Mouse (Mus musculus) ES-Bruce4 (cell line): ENCODE results near the gene Ldlrad3.

Source experiments
- CTCF ChIP-seq: IDR thresholded peaks from one replicate; pipeline ENCODE4 v1.8.1; 2011; ENCODE audit warnings: low read depth, low read length
- EP300 ChIP-seq: IDR thresholded peaks from 2 replicates; pipeline ENCODE4 v1.6.1; 2011; ENCODE audit warnings: low read depth, low read length; ENCODE audit not compliant: insufficient read depth
- POLR2A ChIP-seq: IDR thresholded peaks from one replicate; pipeline ENCODE4 v1.8.1; 2011; ENCODE audit warnings: low read length; ENCODE audit not compliant: insufficient read depth

DNA sequence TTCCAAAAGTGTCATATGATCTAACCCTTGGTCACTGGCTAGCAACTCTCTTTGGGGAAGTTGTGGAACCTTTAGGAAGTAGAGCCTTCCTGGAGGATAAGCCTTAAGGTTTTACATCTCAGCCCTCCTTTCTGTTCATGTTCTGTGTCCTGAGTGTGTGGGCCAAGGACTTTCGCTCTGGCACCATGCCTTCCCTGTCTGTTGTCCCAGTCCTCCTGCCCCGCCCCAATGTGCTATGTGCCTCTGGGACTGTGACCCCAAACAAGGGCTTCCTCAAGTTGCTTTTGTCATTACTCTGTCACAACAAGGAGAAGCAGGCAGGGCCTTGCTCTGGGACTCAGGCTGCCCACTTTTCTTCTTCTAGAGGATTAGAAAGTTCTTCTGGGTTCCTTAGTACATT lies 42.9 kb upstream of the Ldlrad3 start:
- TF ChIP-seq POLR2A (no peak), CTCF (no peak), EP300 (no peak)
